Comparison of ENCODE assay signal across 8 mouse cellular contexts in the genomic region with DNA sequence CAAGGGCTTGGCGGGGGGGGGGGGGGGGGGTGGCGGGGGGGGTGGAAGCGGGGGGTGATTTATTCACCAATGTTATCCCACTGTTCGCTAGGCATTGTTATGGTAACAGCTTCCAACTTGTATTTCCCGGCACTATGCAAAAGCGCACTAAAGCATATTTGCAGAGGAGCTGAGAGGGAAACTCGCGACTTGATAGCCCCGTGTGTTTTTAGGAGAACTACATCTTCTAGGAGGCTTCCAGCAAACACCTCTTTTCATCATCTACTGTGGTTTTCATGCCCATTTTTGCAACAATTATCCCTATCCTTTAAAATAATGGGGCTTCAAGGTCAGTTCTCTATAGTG. TPM values are rescaled to one million over a fixed set of nuclear protein-coding genes. Genes with fewer than 3 reads are reported as not detected.
A peak's percentile ranks its signal among the peaks of the same experiment; 100 is the strongest.
DNase-seq lines count a peak whose midpoint lies in the region; ATAC-seq and TF ChIP-seq lines count a peak whose summit lies in the region.

No protein-coding gene starts in this region.

- H3K4me3 ChIP-seq in lung, embryonic 16.5 days (ENCODE audit: low read length), result peak overlapping the region; percentile 92
- H3K4me3 ChIP-seq in intestine, embryonic 15.5 days (replicated peaks), result peak overlapping the region; percentile 85
- H3K4me3 ChIP-seq in olfactory bulb, adult 2 months (ENCODE audit: insufficient read depth, low read depth, low read length), result peak overlapping the region; percentile 97

- H3K9me3 ChIP-seq in lung, embryonic 16.5 days (ENCODE audit: control insufficient read depth, low read length), result no peaks in the 10 kb centered on the region
- no peaks in the 10 kb centered on the region for H3K9me3 ChIP-seq in intestine, embryonic 15.5 days

- ATAC-seq in cerebellum, adult (ENCODE audit: insufficient number of reproducible peaks, low FRiP score, low TSS enrichment), result peak; percentile 17; the same call in 1 of the 2 replicates
- ATAC-seq in lung, embryonic 16.5 days (ENCODE audit: low read depth), result no peak
- no peak for ATAC-seq in intestine, embryonic 15.5 days

- no peak overlapping the region for H3K27ac ChIP-seq in lung, embryonic 16.5 days (ENCODE audit: low read length)
- no peak overlapping the region for H3K27ac ChIP-seq in intestine, embryonic 15.5 days
- peak overlapping the region; percentile 88; the same call in 1 of the 2 replicates for H3K27ac ChIP-seq in olfactory bulb, adult 2 months (ENCODE audit: insufficient read depth, low read depth, low read length)

- no peak for TF ChIP-seq POLR2A in olfactory bulb, adult 2 months (IDR thresholded peaks at IDR 0.05; ENCODE audit: insufficient read depth, low read depth, low read length)

- H3K36me3 ChIP-seq in lung, embryonic 16.5 days (ENCODE audit: control insufficient read depth, insufficient read depth, low read length), result peaks cover 4% of the 10 kb centered on the region
- no peaks in the 10 kb centered on the region for H3K36me3 ChIP-seq in intestine, embryonic 15.5 days

- H3K27me3 ChIP-seq in lung, embryonic 16.5 days (ENCODE audit: control insufficient read depth, insufficient read depth, low read depth, low read length), result no peaks in the 10 kb centered on the region
- no peaks in the 10 kb centered on the region for H3K27me3 ChIP-seq in intestine, embryonic 15.5 days (replicated peaks)

- H3K4me1 ChIP-seq in lung, embryonic 16.5 days (replicated peaks; ENCODE audit: control insufficient read depth, insufficient read depth, low read length), result peaks cover 6% of the 10 kb centered on the region; the same call in 1 of the 2 replicates
- H3K4me1 ChIP-seq in intestine, embryonic 15.5 days (replicated peaks), result no peaks in the 10 kb centered on the region
- H3K4me1 ChIP-seq in olfactory bulb, adult 2 months (ENCODE audit: control insufficient read depth, insufficient read depth, low read length), result no peaks in the 10 kb centered on the region

- no peak for DNase-seq in cerebellum, adult 8-10 months
- no peak for DNase-seq in lung, postnatal 25 days (ENCODE audit: low spot score)
- DNase-seq in urinary bladder, postnatal 14 days (ENCODE audit: low spot score), result no peak
- DNase-seq in adrenal gland, postnatal 25 days, result no peak

- no peak for TF ChIP-seq CTCF in olfactory bulb, adult 2 months (IDR thresholded peaks at IDR 0.05; ENCODE audit: insufficient read depth, low read depth, low read length)

- 1% methylated on average over 7 of the region's 9 CpGs for WGBS in lung, embryonic 16.5 days
- under 1% methylated on average over 6 of the region's 9 CpGs for WGBS in intestine, embryonic 15.5 days
- 1% methylated on average over 7 of the region's 9 CpGs for WGBS in olfactory bulb, adult 2 months

- peak overlapping the region; percentile 67 for H3K4me2 ChIP-seq in lung, embryonic 16.5 days (ENCODE audit: low read depth, low read length)
- peak overlapping the region; percentile 68 for H3K4me2 ChIP-seq in intestine, embryonic 15.5 days (replicated peaks)

- peak overlapping the region; percentile 82 for H3K9ac ChIP-seq in lung, embryonic 16.5 days (ENCODE audit: low read length)
- H3K9ac ChIP-seq in intestine, embryonic 15.5 days, result peak overlapping the region; percentile 71

RNA-seq across cellular contexts. Expression of a gene that starts 0.6 kb away (rescaled TPM):
- 20.0 and 21.1 TPM in 2 replicates for polyA plus RNA-seq in lung, embryonic 16.5 days (2015; fragmentation: Nextera tagmentation; extraction: Ambion mirVana)
- 14.9 and 15.0 TPM in 2 replicates for polyA plus RNA-seq in intestine, embryonic 15.5 days (2015; fragmentation: Nextera tagmentation; extraction: Ambion mirVana)
- polyA plus RNA-seq in olfactory bulb, adult 2 months (2012; ENCODE audit: insufficient read depth, insufficient read length, low replicate concordance, missing spikeins), result not detected in 2 replicates
- total RNA-seq in adrenal gland, postnatal 25 days (2021), result 19.4 and 33.5 TPM in 2 replicates

RNA-seq across cellular contexts. Expression of a gene that starts 23.1 kb away (rescaled TPM):
- 11.4 and 12.2 TPM in 2 replicates for polyA plus RNA-seq in lung, embryonic 16.5 days (2015; fragmentation: Nextera tagmentation; extraction: Ambion mirVana)
- polyA plus RNA-seq in intestine, embryonic 15.5 days (2015; fragmentation: Nextera tagmentation; extraction: Ambion mirVana), result 9.4 and 11.0 TPM in 2 replicates
- polyA plus RNA-seq in olfactory bulb, adult 2 months (2012; ENCODE audit: insufficient read depth, insufficient read length, low replicate concordance, missing spikeins), result not detected in 2 replicates
- total RNA-seq in adrenal gland, postnatal 25 days (2021), result 16.1 and 18.1 TPM in 2 replicates
